Mouse (Mus musculus): ENCODE measurements around the gene Fbxl4.
"Not testable (repeated sequence)": the region's sequence is repeated elsewhere in the genome, so short reads cannot be mapped to it uniquely, and the experiment has no call there.

Gene Fbxl4

GRCm38 (mm10) chr4:22357266-22357930, at the start of gene Fbxl4:
Gene Fbxl4, plus strand, starts transcription at chr4:22357543.
- DNase-seq (ENCODE audit: low spot score), result peak; percentile 75

GRCm38 (mm10) chr4:22314564-22314963, 42.8 kb upstream of the Fbxl4 start:
- DNase-seq (ENCODE audit: low spot score), result no peak

- no peak for DNase-seq (ENCODE audit: low spot score)
These were observed 14.3 kb upstream of the Fbxl4 start for GRCm38 (mm10) chr4:22342816-22343573.

DNA sequence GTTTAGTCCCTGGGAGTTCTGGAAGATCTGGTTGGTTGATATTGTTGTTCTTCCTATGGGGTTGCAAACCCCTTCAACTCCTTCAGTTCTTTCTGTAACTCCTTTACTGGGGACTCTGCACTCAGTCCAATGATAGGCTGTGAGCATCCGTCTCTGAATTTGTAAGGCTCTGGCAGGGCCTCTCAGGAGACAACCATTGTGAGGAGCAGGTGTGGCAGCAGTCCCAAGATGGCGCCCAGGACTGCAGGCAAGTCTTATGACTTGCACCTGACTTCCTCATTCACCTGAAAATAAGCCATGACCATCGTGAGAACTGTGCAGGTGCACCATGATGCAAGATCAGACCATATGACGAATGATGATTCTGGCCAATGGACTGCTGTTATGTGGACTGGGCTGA, 8.3 kb upstream of the Fbxl4 start:
- DNase-seq (ENCODE audit: low spot score), result not testable (repeated sequence)

DNA sequence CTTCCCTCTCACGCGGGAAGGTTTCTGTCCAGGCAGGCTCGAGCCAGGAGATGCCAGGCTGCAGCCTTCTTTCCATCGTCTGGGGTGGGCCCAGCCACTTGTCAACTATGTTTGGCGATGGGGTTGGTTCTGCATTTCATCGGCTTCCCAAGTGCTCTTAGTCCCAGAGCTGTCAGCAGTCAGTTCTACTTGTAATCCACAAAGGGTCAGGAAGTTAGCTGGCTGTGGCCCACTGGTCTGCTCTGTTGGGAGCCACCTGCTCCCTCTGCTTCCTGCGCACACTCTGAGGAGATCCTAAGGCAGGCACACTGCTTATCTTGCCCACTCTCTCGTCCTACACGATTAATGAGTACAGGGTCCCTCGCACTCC, 573 bp downstream of the Fbxl4 start:
- no peak for DNase-seq (ENCODE audit: low spot score)

- DNase-seq (ENCODE audit: low spot score), result no peak
These were observed 1.1 kb downstream of the Fbxl4 start for GRCm38 (mm10) chr4:22358487-22358886.

GRCm38 (mm10) chr4:22367368-22367767, 10.0 kb downstream of the Fbxl4 start:
- DNase-seq (ENCODE audit: low spot score), result no peak

DNA sequence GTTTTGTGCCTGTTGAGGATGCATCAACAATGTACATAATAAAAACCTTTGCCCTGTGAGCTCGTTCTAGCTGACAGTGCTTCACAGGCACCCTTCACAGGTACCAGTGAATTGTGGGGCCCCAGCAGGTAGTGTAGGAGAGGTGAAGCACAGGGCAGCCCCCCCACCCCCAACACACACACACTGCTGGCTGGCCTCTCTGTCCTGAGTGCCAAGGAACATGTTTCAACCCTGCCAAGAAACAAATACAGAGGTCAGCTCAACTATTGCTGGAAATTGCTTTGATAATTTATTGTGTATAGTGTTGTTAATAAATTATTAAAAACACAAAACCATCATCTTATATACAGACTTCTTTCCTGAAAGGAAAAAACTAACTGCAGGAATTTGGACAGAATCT, 21.2 kb downstream of the Fbxl4 start:
- DNase-seq (ENCODE audit: low spot score), result no peak

DNA sequence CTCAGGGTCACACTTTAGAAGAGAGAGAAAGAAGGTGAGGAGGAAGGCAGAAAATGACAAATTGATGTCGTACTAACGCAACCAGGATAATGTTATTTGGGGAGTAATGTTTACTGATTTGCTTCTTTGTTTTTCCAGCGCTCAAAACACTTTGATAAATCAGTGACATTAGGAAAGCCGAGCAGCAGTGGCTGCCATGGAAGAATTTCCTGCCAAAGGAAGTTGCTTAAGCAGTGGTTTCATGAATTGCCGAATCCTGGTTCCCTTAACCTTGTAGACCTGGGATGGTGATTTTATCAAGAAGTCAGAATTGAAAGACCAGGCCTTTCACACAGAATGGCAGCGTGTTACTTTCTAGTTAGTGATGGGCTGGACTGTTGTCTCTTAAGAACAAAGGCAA, 23.3 kb downstream of the Fbxl4 start:
- no peak for DNase-seq (ENCODE audit: low spot score)

DNA sequence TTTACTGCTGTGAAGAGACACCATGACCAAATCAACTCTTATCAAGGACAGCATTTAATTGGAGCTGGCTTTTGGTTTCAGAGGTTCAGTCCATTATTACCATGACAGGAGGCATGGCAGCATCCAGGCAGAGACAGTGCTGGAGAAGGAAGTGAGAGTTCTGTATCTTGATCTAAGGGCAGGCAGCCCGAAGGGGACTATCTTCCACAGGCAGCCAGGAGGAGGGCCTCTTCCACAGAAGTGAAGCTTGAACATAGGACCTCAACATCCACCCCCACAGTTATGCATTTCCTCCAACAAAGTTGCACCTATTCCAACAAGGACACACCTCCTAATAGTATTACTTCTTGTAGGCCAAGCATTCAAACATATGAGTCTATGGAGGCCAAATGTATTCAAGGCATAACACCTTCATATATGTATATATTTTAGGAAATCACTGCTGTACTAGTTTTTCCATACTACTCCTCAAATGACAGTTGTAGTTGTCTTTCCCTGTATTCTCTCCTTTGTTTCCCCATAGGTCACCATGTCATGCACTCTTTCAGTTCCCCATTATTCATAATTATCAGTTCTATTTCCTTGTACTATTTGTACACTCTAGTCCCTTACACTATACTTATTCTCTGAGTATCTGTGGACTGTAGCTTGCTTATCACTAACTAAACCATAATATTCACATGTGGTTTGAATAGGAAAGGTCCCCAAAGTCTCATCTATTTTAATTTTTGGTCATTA, 26.4 kb downstream of the Fbxl4 start:
- no peak for DNase-seq (ENCODE audit: low spot score)

DNA sequence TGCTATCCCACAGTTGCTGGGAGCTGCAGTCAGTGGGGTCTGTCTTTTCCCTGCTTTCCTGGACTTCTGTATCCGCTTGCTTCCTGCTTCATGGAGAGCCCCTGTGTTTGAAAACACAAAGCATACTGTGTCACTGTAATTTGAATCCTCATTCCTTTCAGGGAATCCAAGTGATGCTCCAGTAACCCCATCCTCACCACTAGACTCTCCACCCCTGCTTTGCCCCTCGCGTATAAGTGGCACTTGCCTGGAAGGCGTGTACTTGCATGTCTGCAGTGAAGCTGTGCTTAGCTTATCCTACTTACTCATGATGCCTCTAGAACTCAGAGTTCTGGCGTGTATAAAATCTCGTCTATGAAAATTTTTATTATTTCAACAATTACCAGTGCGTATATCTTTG, 32.7 kb downstream of the Fbxl4 start:
- DNase-seq (ENCODE audit: low spot score), result no peak

DNA sequence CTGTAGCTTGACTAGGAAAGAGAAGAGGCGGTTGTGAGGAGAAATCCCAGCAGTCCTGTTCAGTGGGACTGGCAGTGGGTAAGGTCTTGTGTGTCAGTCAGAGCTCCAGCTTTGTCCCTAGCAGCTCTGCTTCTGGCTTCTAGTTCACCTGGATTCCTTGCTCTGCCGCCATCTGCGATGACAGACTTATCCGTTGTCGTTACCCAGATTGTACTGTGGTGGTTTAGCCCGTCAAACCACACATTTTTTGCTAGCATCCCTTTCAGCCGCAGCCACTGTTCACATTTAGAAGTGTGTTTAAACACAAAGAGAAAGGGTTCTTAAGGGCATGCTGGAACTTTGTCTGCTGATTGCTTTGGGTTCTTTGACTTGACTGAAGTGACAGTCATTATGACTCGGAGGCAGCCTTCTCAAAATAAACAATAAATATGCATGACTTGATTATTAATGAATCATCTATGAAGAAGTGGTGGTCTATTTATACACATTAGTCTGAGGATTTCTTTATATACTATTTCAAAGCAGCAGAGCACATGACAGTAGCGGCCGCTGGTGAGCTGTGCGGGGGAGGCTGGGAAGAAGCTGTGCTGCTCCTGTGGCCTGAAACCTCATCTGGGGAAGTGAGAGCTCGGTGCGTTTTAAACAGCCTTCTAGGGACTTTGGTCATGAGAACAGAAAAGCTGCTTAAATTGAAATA, 35.6 kb downstream of the Fbxl4 start:
- DNase-seq (ENCODE audit: low spot score), result no peak

DNA sequence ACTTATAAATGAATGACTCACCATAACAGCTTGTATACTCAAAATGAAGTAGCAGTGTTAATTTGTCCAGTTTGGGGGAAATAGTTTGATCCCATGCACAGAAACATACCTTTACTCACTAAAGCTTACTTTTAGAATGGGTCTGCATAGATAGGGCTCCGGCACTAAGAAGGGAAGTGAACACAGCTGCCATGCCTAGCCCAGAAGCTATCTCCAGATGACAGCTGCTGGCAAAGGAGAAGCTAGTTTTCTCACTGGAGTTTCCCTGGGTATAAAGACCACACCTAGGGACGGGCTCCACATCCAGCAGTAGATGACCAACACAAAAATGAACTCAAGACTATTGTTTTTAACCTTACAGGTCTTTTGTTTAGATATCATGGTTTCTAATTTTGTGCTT, 38.1 kb downstream of the Fbxl4 start:
- no peak for DNase-seq (ENCODE audit: low spot score)

GRCm38 (mm10) chr4:22396484-22397000, 39.2 kb downstream of the Fbxl4 start:
- DNase-seq (ENCODE audit: low spot score), result no peak

- no peak for DNase-seq (ENCODE audit: low spot score)
These were observed 39.7 kb downstream of the Fbxl4 start for GRCm38 (mm10) chr4:22397003-22397402.

GRCm38 (mm10) chr4:22402032-22402431, 44.7 kb downstream of the Fbxl4 start:
- no peak for DNase-seq (ENCODE audit: low spot score)

GRCm38 (mm10) chr4:22402930-22403329, 45.6 kb downstream of the Fbxl4 start:
- no peak for DNase-seq (ENCODE audit: low spot score)

GRCm38 (mm10) chr4:22420627-22421026, 63.3 kb downstream of the Fbxl4 start:
- DNase-seq (ENCODE audit: low spot score), result no peak

- DNase-seq (ENCODE audit: low spot score), result no peak
These were observed 65.1 kb downstream of the Fbxl4 start for GRCm38 (mm10) chr4:22422400-22422799.

- DNase-seq (ENCODE audit: low spot score), result no peak
These were observed 70.8 kb downstream of the Fbxl4 start for GRCm38 (mm10) chr4:22428150-22428549.

- no peak for DNase-seq (ENCODE audit: low spot score)
These were observed 112.2 kb downstream of the Fbxl4 start for GRCm38 (mm10) chr4:22469575-22469974.
